Mouse (Mus musculus): ENCODE measurements around the gene Slc35c1. TPM values are rescaled to one million over a fixed set of nuclear protein-coding genes. Genes with fewer than 3 reads are reported as not detected.
A peak's percentile ranks its signal among the peaks of the same experiment; 100 is the strongest.
"Not testable (repeated sequence)": the region's sequence is repeated elsewhere in the genome, so short reads cannot be mapped to it uniquely, and the experiment has no call there.

Gene Slc35c1
- total RNA-seq, 2 experiments from 2014 or later, result 5.5 to 5.6 TPM

DNA sequence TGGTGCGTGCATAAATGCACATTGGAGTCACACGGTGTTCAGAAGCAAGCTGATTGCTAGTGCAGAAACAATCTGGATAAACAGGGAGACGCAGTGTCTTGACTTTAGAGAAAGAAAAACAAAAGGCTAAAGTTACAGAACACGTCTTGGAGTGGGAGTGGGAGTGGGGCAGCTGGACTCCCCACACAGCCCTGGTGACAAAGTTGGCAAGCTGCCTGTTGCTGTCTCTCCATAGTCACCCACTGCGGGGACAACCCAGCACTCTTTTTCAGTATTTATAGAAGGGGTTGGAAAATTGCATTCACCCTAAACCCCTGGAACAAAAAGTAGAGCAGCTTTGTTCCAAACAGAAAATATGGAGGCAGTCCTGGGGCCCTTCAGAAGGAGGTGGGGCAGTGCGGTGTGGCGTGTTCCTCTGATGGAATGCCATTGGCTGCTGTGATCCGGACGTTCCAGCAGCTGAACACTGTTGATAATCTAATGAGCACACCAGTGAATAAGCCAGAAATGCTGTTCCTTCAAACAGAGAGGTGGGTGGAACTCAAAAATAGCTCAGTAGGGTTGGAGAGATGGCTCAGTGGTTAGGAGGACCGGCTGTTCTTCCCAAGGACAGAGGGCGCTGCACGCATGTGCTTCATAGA, 17.5 kb upstream of the Slc35c1 start:
- peak in 1 of 2 experiments; percentile 21 for DNase-seq
- intact Hi-C loops (cut with DNase I), result no loop called here

DNA sequence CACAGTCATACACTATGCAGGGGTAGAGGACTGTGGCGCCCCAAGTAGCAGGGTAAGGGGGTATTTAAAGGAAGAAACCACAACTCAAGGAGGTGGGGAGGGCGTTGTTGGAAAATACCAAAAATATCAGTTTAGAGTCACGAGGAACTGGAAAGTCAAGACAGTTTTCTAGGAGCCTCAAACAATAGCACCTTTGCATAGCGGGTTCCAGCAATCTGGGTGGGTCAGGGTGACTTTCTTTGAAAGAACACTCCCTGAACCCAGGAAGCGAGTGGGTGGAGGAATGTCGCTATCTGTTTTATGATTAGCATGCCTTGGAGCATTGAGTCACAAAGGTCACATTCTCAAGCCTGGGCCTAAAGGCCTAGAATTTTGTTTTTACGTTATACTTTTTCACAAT, 16.2 kb upstream of the Slc35c1 start:
- intact Hi-C loops (cut with DNase I); DNase-seq: not testable (repeated sequence)

DNA sequence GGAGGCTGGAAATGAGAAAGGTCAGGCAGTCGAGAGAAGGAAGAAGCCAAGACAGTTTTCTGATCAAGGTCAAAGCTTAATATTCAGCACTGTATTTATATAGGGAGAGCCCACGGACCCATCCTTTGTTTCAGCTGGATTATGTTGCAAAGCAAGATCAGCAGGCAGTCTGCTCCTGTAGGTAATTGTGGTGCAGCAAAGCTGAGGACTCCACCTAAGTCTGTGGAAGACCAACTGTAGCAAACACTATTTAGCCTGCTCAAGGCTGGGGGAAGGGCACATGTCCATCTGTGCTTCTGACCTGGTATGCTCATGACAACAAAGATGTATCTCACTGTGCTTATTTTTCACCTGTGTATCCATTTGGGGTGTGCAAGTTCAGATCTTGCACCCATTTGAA, 15.4 kb upstream of the Slc35c1 start:
- intact Hi-C loops (cut with DNase I), result no loop called here
- DNase-seq, result no peak

DNA sequence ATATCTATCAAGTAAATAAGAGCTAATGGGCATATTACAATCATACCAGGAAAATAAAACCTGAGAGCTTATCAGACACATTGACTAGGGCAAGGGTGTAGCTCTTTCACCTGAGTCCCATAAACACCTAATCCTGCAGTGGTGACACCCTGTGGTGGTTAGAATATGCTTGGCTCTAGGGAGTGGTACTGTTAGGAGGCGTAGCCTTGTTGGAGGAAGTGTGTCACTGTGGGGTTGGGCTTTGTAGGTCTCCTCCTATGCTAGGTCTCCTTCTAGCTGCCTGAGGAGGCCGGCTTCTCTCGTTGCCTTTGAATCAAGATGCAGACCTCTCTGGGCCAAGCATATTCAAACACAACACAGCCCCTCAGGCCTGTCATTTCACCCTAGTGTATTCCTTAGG, 14.6 kb upstream of the Slc35c1 start:
- intact Hi-C loops (cut with DNase I), result no loop called here
- no peak for DNase-seq

DNA sequence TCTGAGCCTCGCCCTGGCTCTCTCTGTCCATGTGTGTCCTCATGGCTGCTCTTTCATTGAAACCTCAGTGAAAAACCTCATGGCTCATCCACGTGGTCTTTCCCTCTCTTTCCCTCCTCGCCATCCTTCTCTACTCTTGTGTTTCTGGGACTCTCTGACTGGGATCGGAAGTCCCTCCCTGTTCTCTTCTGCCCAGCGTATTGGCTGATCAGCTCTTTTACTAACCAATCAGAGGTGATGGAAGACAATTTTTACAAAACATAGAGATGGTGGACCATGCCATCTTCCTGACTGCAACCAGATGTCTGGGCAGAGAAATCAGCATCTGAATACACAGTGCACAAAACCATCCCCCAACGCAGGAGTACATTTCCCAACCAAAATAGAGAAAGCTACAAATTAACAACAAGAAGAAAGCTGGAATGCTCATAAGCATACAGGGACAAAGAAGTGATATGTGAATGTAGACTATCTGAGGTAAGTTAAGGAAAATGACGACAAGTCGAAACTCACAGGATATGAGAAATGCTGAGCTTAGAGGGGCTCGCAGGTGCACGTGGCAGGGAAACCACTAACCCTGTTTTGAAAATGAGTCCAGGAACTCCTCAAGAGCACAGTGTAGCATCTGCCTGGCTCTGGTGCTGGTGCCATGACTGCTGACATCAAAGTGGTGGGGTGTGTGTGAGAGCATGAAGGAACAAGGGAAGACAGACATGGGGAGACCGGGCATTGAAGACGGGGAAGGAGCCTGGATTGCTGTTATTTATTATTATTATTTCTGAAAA, 11.7 kb upstream of the Slc35c1 start:
- no peak for DNase-seq
- intact Hi-C loops (cut with DNase I), result no loop called here

DNA sequence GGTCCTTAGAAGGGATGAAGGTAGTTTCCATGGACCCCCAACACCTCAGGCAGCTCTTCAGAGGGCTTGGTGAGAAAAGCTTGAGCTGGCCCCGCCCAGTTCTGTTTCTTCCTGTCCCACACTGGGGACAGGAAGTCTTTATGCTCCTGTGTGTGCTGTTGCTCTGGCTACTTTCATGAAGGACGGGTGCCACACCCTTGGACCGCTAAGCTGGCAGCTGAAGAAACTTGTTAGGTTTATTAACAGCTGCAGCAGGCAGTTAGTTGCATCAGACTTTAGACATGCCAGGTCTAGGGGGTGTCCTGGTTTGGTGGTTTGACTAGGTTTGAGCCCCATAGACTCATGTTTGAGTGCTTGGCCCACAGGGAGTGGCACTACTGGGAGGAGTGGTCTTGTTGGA, 4.4 kb upstream of the Slc35c1 start:
- DNase-seq, result no peak
- intact Hi-C loops (cut with DNase I), result no loop called here

DNA sequence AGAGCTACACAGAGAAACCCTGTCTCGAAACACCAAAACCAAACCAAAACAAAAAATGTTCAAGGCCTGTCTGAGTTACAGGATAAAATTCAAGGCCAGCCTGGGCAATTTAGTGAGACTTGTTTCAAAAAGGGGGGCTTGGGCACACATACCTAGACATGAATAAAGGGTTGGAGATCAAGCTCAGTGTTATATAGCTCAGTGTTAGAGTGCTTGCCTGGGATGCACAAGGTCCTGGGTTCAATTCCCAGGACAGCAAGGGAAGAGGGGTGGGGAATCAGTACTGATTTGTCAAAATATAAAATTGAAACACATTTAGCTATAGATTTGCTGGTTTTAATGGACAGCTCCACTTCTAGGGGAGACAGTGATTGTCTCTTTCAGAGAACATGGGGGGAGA, 877 bp upstream of the Slc35c1 start:
- DNase-seq, result no peak
- intact Hi-C loops (cut with DNase I), result no loop called here

DNA sequence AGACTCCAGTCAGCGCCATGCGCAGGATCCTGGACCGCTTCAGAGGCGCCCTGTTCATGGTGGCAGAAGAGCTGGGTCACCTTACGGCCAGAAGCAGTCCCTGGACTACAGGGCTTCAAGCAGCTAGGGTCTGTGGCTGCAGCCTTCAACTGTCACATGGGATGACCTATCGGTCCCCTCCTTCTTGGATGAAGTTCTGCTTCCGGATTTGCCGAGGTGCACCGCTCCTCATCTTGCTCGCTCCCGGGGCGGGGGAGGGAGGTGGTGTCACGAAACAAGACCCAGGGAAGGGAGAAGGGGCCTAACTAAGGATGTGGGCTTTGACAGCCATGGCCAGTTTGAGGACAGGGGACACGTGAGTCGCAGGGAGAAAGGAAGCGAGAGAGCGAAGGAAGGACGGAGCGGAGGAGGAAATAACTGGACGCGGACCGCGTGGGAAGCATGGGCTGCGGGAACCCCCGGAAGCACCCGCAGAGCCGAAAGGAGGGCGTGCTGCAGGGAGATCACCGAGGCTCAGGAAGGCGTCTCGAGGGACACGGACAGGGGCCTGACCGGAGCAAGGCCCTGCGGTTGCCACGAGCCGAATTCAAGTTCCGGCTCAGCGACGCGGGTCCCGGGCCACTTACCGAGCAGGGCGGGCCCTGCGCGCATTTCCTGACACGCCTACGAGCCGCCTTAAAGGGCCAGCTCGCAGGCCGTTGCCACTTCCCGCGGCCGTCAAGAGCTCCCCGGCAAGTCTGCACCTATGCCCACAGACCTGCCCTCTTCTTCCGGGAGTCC, 1.0 kb downstream of the Slc35c1 start:
- DNase-seq, result peak; percentile 83
- intact Hi-C loops (cut with DNase I), result no loop called here

DNA sequence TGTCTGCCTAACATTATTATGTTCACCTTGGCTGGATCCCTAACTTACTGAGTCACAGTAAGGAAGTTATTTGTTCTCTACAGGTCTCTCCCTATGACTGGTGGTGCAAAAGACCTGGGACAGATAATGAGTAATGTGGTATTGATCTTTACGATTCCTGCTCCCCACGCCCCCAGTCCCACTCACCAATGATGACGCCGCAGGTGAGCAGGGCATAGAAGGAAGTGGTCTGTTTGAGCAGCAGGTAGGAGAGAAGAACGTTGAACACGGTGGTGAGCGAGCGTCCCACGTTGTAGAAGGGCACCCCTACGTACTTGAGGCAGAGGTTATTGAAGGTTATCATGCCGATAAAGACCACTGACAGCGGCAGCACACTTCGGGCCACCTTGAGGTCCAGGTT, 1.9 kb downstream of the Slc35c1 start:
- intact Hi-C loops (cut with DNase I), result no loop called here
- DNase-seq, result no peak

DNA sequence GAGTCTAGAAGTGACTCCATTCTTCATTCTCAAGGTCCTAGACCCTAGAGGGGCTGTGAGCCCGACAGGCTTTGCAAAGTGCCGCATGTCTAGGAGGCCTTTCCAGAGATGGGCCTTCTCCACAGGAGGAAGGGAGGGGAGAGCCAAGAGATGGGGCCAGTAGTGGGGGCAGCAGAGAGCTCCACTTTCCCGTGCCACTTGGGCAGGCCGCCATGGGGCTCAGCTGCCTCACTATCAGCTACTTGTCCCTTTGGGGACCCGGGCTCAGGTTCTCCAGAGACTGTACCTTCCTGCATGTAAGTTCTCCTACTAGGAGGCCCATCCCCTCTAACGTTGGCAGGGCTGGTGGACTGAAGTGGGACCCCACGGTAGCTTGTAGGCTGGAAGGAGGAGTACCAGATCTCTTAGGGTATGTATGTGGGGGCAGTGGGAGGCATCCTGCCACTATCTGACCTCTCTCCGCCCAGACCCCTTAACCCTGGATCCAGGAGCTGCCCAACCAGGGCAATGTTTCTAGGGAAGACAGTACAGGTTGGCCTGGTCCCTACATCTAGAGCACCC, 3.3 kb downstream of the Slc35c1 start:
- DNase-seq, result no peak
- intact Hi-C loops (cut with DNase I), result no loop called here

DNA sequence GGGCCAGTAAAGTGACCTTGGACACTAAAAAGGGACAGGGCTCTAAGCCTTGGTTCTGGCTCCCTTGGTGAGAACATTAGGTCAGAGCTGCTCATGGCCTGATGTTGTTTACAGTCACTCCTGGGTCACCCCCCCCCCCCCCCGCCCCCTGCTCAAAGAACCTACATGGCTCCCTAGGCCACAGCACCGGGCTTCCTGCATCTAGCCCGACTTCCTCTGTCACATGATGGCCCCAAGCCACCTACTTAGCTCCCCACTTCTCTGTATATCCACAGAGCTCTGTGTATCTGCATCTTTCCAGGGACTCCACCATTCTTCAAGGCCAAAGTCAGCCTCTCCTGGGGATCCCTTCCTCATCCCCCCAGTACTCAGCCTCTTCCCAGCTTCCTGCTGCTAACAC, 4.6 kb downstream of the Slc35c1 start:
- intact Hi-C loops (cut with DNase I), result no loop called here
- no peak for DNase-seq

DNA sequence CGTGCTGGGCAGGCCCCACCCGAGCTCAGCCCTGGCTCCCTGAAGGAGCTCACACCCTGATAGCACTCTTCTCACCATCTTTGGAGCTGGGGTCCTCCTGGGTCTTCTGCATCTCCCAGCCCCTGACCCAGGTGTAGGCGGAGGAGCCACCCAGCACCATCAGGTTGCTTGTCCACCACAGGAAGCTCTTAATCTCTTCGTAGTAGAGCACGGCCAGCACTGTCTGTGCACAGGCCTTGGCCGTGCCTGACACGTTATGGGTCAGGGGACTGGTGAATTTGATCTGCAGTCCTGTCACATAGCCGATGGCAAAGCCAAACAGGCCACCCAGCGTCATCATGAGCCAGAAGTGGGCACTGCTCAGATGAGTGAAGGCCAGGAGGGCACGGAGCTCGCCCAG, 6.2 kb downstream of the Slc35c1 start:
- intact Hi-C loops (cut with DNase I), result no loop called here
- DNase-seq, result no peak

DNA sequence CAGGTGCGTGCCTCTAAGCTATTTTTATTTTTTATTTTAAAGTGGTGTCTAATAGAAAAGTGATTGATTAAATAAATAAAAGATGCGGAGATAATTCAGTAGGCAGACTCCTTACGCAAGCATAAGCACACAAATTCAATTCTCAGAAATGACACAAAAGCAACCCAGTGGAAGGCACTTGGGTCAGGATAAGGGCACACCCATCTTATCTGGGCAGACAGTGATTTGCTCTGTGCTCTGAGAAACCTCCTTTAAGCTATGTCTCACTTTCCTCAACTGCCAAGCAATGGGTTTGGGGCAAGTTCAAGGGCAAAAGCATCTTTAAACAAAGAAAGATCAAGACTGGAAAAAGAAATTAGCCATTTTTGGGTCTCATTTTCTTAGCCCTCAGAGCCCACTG, 9.2 kb downstream of the Slc35c1 start:
- intact Hi-C loops (cut with DNase I), result no loop called here
- no peak for DNase-seq

DNA sequence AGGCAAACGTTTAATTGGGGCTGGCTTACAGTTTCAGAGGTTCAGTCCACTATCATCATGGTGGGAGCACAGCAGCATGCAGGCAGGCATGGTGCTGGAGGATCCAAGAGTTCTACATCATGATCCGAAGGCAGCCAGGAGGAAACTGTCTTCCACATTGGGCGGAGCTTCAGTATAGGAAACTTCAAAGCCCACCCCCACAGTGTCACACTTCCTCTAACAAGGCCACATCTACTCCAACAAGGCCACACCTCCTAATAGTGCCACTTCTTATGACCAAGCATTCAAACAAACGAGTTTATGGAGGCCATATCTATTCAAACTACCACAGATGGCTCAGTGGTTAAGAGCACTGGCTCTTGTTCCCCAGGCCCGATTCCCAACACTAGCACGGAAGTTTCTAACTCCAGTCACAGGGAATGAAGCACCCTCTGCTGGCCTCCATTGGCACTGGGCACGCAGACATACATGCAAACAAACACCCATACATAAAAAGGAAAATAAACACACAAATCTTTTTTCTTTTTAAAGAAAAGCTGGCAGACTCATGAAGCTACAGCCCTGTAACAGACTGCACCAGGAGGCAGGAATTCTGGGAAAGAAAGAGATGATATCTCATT, 13.1 kb downstream of the Slc35c1 start:
- intact Hi-C loops (cut with DNase I), result no loop called here
- DNase-seq, result no peak

DNA sequence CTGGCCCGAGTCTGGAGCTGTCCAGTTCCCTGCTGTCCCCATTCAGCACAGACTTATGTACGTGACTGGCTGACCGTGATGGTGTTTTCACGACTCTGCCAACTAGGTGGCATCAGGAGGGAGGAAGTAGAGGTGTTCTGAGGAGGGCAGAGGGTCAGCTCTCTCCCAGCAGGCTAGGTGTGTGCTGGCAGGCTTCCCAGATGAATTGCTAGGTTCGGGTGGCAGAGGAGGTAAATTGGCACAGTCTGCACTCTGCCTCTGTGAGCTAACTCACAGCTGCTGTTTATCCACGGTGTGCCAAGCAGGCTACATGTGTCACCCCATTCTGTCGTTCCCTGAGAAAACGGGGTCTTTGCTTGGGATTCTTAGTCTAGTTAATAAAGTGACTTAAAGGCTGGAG, 13.7 kb downstream of the Slc35c1 start:
- intact Hi-C loops (cut with DNase I), result no loop called here
- no peak for DNase-seq

DNA sequence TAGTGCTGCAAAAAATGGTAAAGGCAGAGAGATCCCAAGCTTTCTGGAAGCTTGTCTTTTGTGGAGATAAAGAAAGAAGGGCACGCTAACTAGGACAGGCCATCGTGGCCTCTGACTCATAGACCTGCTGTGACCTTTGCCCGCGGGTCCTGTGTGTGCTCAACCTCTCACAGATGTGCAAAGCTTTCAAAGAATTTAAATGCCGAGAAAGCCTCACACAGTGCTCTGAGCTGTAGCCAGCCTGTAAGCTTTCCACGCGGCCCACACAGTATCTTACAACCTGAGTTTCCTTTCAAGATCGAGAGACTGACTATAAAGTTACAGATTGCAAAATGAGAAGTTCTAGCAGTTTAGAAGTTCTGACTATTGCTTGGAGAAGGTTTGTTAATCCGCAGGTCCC, 14.4 kb downstream of the Slc35c1 start:
- intact Hi-C loops (cut with DNase I), result no loop called here
- DNase-seq, result no peak

DNA sequence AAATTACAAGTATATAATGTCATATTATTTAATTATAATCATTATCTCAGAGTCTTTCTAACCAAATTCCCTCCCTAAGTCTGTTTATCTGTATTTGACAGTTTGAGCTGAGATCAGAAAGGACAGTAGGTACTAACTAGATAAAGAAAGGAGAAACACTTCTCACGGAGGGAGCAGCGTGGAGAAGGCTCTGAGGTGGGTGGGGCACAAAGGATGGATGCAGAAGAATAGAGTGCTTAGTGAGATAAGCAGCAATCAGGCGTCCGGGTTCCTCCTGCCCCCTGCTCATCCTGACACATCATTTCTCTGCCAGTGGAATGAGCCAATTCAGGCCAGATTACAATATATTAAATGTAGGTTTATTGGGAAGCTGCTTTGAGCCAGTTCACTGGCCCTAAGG, 16.0 kb downstream of the Slc35c1 start:
- intact Hi-C loops (cut with DNase I), result no loop called here

DNA sequence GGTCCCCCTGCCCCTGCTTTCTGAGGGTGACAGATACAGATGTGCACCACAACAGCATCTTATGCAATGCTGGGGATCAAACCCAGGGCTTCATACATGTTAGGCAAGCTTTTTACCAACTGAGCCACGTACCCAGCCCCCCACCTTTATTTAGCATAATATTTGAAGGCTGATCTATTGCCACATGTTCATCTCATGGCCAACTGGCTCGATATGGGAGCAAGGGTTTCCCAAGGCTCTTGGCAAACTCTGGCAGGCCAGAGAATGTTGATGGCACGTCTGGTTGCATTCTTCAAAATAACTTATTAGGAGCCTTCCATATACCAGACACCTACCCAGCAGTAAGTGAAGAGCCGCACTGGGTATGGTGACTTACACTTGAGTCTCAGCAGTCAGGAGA, 17.0 kb downstream of the Slc35c1 start:
- intact Hi-C loops (cut with DNase I), result no loop called here

More for the DNA sequence above, 16.0 kb downstream of the Slc35c1 start:
- DNase-seq, result no peak

DNA sequence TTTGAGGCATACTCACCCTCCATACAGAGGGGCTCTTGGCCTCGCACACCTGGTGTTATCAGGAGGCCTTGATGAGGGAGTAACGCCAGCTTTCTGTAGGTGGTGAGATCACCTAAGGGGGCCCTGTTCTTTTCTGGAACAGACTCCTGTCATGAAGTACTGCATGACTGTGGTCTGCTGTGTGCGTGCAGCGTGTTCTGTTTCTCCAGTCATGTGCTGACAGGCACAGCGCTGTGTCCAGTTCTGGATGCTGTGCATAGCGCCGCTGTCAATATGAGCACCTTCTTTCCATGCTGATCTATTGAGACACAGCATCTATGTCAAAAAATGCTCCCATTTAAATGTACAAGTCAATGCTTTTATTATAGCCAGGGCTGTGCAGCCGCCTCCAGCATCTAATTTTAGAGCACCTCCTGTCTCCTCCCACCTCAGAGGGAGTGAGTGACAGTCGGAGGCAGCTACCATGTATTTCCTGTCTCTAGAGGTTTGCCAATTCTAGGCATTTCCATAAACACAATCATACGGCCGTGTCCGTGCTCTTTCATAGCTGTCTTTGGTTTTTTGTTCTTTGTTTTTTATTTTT, 17.8 kb downstream of the Slc35c1 start:
- no peak for DNase-seq
- intact Hi-C loops (cut with DNase I), result no loop called here

More for the DNA sequence above, 17.0 kb downstream of the Slc35c1 start:
- no peak for DNase-seq

DNA sequence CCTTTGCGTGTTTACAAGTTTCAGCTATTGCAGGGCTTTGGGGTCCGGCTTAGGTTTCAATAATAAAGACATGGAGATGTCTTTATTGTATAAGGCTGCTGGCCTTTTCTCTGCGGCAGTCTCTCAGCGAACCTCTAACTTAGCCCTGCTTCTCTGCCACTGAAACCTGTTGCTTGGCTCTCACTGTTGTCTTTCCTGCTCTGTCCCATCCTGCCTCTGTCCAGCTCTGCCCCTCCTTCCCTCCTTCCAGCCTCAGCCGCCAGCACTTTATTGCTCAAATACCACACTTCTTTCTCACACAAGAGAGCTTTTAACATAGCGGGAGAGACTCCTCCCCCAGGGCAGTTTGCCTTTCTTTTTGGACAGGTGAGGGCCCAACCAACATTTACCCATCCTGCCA, 19.9 kb downstream of the Slc35c1 start:
- DNase-seq, result no peak
- intact Hi-C loops (cut with DNase I), result no loop called here

Measured in heart, postnatal 14 days (tissue).